Mouse (Mus musculus) forebrain, embryonic 15.5 days (tissue): ENCODE results near the gene Gm32802. TPM values are rescaled to one million over a fixed set of nuclear protein-coding genes. Genes with fewer than 3 reads are reported as not detected.
"Not testable (repeated sequence)": the region's sequence is repeated elsewhere in the genome, so short reads cannot be mapped to it uniquely, and the experiment has no call there.

Source experiments
- ATAC-seq: fragments of 200-750 bp; cut with Nextera tagmentation; replicated peaks from 2 replicates; pipeline ENCODE4 v1.8.0; 2017; ENCODE audit warnings: mild to moderate bottlenecking, moderate TSS enrichment, moderate library complexity
- H3K27ac ChIP-seq: fragments of 300-500 bp; sonication (generic); replicated peaks from 2 replicates; pipeline ENCODE4 v1.5.1; 2015; ENCODE audit warnings: mild to moderate bottlenecking, inconsistent platforms
- H3K27me3 ChIP-seq: fragments of 300-500 bp; sonication (generic); 2 replicates; pipeline ENCODE4 v1.6.1; 2015; ENCODE audit warnings: inconsistent platforms
- H3K36me3 ChIP-seq: fragments of 300-500 bp; sonication (generic); 2 replicates; pipeline ENCODE4 v1.6.1; 2015; ENCODE audit warnings: mild to moderate bottlenecking, inconsistent platforms
- H3K4me1 ChIP-seq: fragments of 300-500 bp; sonication (generic); 2 replicates; pipeline ENCODE4 v1.6.1; 2015; ENCODE audit warnings: inconsistent platforms
- H3K4me2 ChIP-seq: fragments of 300-500 bp; sonication (generic); replicated peaks from 2 replicates; pipeline ENCODE4 v1.6.1; 2015; ENCODE audit warnings: mild to moderate bottlenecking, inconsistent platforms
- H3K4me3 ChIP-seq: fragments of 300-500 bp; sonication (generic); 2 replicates; pipeline ENCODE4 v1.5.1; 2015; ENCODE audit warnings: mild to moderate bottlenecking, inconsistent platforms
- H3K9ac ChIP-seq: fragments of 300-500 bp; sonication (generic); replicated peaks from 2 replicates; pipeline ENCODE4 v1.6.1; 2015; ENCODE audit warnings: mild to moderate bottlenecking, inconsistent platforms
- H3K9me3 ChIP-seq: fragments of 300-500 bp; sonication (generic); 2 replicates; pipeline ENCODE4 v1.6.1; 2016; ENCODE audit warnings: inconsistent platforms
- WGBS: fragments of 180-500 bp; shearing (Covaris S2); methylation state at CpG from one replicate; pipeline ENCODE4 v1.1.7; 2015; ENCODE audit warnings: mixed read lengths; 5-methylcytosine and 5-hydroxymethylcytosine counted together
- polyA plus RNA-seq: library from polyadenylated mRNA; unstranded; fragments of >200 nt; fragmentation: Nextera tagmentation; extraction: Ambion mirVana; gene quantifications from 2 replicates; pipeline ENCODE4 v1.2.1, GENCODE M21; 2015

Gm32802 gene
- polyA plus RNA-seq, 1 experiment from 2014 or later, result 0.20 TPM

DNA sequence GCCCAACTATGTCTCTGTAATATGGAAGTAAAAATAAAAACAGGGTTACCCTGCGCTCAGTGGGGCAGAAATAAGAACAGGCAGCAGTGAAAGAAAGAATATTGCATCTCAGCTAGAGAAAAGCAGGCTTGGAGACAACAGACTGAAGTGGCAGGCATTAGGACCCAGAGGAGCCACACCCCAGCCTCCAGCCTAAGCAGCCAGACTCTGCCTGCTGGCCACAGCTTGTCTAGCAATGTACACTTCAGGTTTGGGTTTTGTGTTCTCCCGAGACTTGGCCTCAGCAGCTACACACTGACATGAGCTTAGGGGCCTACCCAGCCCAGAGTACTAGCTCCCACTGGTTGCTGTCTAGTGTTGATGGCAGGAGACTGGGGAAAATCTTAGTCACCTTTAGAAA is 43.6 kb downstream of the Gm32802 start:
- not testable (repeated sequence) for H3K4me2 ChIP-seq, H3K4me3 ChIP-seq, H3K36me3 ChIP-seq, H3K9me3 ChIP-seq, H3K27ac ChIP-seq, H3K27me3 ChIP-seq, H3K9ac ChIP-seq, H3K4me1 ChIP-seq, ATAC-seq
- 45% methylated on average over 2 of the region's 2 CpGs for WGBS

Other genes with a start within 250 kb of the Gm32802 start
- gene Mdm1, start 116.9 kb upstream of the Gm32802 start, polyA plus RNA-seq, result 38.7 and 42.8 TPM in 2 replicates
- gene Il22, start 53.7 kb upstream of the Gm32802 start, polyA plus RNA-seq, result not detected in 2 replicates
- 0.18 and 0.20 TPM in 2 replicates for gene Gm32717, start 17.9 kb upstream of the Gm32802 start, polyA plus RNA-seq
- not detected in 2 replicates for gene Iltifb, start 36.4 kb downstream of the Gm32802 start, polyA plus RNA-seq
- gene Gm9040, start 68.3 kb downstream of the Gm32802 start, polyA plus RNA-seq, result not detected in 2 replicates
- not detected in 2 replicates for gene Gm9044, start 73.7 kb downstream of the Gm32802 start, polyA plus RNA-seq
- not detected in 2 replicates for gene Gm9045, start 79.1 kb downstream of the Gm32802 start, polyA plus RNA-seq
- gene Gm9046, start 84.6 kb downstream of the Gm32802 start, polyA plus RNA-seq, result not detected in 2 replicates
- 0.08 TPM in 1 of 2 replicates, not detected in the other for gene Gm9048, start 90.0 kb downstream of the Gm32802 start, polyA plus RNA-seq
- not detected in 2 replicates for gene Gm9049, start 95.4 kb downstream of the Gm32802 start, polyA plus RNA-seq
- gene Ifng, start 182.4 kb downstream of the Gm32802 start, polyA plus RNA-seq, result not detected in 2 replicates